Mouse (Mus musculus) liver, embryonic 14.5 days (tissue): ENCODE measurements around the gene 9230104L09Rik. TPM values are rescaled to one million over a fixed set of nuclear protein-coding genes. Genes with fewer than 3 reads are reported as not detected.

Experiments used
- ATAC-seq: fragments of 200-750 bp; cut with Nextera tagmentation; 2 replicates; pipeline ENCODE4 v1.8.0; 2017; ENCODE audit warnings: moderate number of reproducible peaks, mild to moderate bottlenecking, moderate library complexity; ENCODE audit not compliant: insufficient read depth
- DNase-seq, 3 experiments: peaks; one replicate each; pipeline ENCODE4 v3.0.0-alpha.2; 2012 to 2013; ENCODE audit warnings: low read depth in 3 of 3, low spot score in 3 of 3
- H3K27ac ChIP-seq: fragments of 300-500 bp; sonication (generic); 2 replicates; pipeline ENCODE4 v1.5.1; 2014; ENCODE audit warnings: moderate library complexity, mild to moderate bottlenecking, control low read depth, inconsistent platforms
- H3K27me3 ChIP-seq: fragments of 300-500 bp; sonication (generic); 2 replicates; pipeline ENCODE4 v1.6.1; 2014; ENCODE audit warnings: mild to moderate bottlenecking, low read length, moderate library complexity; ENCODE audit not compliant: control insufficient read depth, insufficient read depth
- H3K36me3 ChIP-seq: fragments of 300-500 bp; sonication (generic); replicated peaks from 2 replicates; pipeline ENCODE4 v1.6.1; 2014; ENCODE audit warnings: low read depth; ENCODE audit not compliant: control insufficient read depth, insufficient read depth
- H3K4me1 ChIP-seq, 2 experiments: fragments of 200-500 bp in 1 of 2; fragments of 300-500 bp in 1 of 2; sonication (generic) in 1 of 2; replicated peaks; 2 replicates each; pipeline ENCODE4 v1.6.1; 2012 to 2014; ENCODE audit warnings: antibody characterized with exemption in 1 of 2, inconsistent platforms in 1 of 2, low read length in 1 of 2; ENCODE audit not compliant: control insufficient read depth in 2 of 2, insufficient read depth in 2 of 2
- H3K4me2 ChIP-seq: fragments of 300-500 bp; sonication (generic); 2 replicates; pipeline ENCODE4 v1.6.1; 2014; ENCODE audit warnings: low read depth, mild to moderate bottlenecking, control low read depth, moderate library complexity
- H3K4me3 ChIP-seq, 2 experiments: fragments of 200-500 bp in 1 of 2; fragments of 300-500 bp in 1 of 2; sonication (generic) in 1 of 2; 2 replicates each; pipeline ENCODE4 v1.5.1; 2012 to 2014; ENCODE audit warnings: low read depth in 2 of 2, low read length in 2 of 2, mild to moderate bottlenecking in 2 of 2, control low read depth in 1 of 2, inconsistent platforms in 1 of 2, moderate library complexity in 1 of 2; ENCODE audit not compliant: insufficient read depth in 1 of 2
- H3K9ac ChIP-seq: fragments of 300-500 bp; sonication (generic); replicated peaks from 2 replicates; pipeline ENCODE4 v1.6.1; 2014; ENCODE audit warnings: mild to moderate bottlenecking, control low read depth, moderate library complexity
- H3K9me3 ChIP-seq: fragments of 300-500 bp; sonication (generic); 2 replicates; pipeline ENCODE4 v1.6.1; 2016; ENCODE audit warnings: low read length, mixed read lengths; ENCODE audit not compliant: control insufficient read depth
- CTCF ChIP-seq: IDR thresholded peaks from 2 replicates; pipeline ENCODE4 v1.5.1; 2016; ENCODE audit warnings: antibody characterized with exemption, low read depth, control low read depth
- EP300 ChIP-seq: IDR thresholded peaks from 2 replicates; pipeline ENCODE4 v1.6.1; 2016; ENCODE audit warnings: antibody characterized with exemption, low read depth
- whole genome bisulfite sequencing: fragments of 180-500 bp; shearing (Covaris S2); extraction: QIAGEN DNeasy Blood & Tissue Kit; methylation state at CpG from one replicate; pipeline ENCODE4 v1.1.7; 2014; ENCODE audit not compliant: insufficient replicate concordance; 5-methylcytosine and 5-hydroxymethylcytosine counted together
- polyA plus RNA-seq, 2 experiments: library from polyadenylated mRNA; depleted of rRNA in 1 of 2; stranded (reverse) in 1 of 2; unstranded in 1 of 2; fragments of >200 nt; fragmentation: Nextera tagmentation in 1 of 2; extraction: Ambion mirVana in 1 of 2; gene quantifications; 2 replicates each; pipeline versions ENCODE4 v1.2.1 to v1.2.3; 2012 to 2014

The 9230104L09Rik gene
- polyA plus RNA-seq, 2 experiments, result not detected

GRCm38 (mm10) chr2:148860993-148861392 lies 3.8 kb downstream of the 9230104L09Rik start:
- Histone ChIP-seq H3K9ac (no peak overlapping the region), H3K4me1 (0 out of 4 replicates have a peak, but pooled peaks cover 0 to 3% of the 10 kb centered on the region in 2 experiments), H3K27ac (no peak overlapping the region), H3K4me2 (no peak overlapping the region), H3K36me3 (no peaks in the 10 kb centered on the region), H3K4me3 (no peak overlapping the region), H3K27me3 (no peaks in the 10 kb centered on the region), H3K9me3 (no peaks in the 10 kb centered on the region)
- ATAC-seq, result no peak
- WGBS, result 59% methylated on average over 4 of the region's 4 CpGs
- DNase-seq, result no peak
- no peak for TF ChIP-seq CTCF
- no peak for TF ChIP-seq EP300

DNA sequence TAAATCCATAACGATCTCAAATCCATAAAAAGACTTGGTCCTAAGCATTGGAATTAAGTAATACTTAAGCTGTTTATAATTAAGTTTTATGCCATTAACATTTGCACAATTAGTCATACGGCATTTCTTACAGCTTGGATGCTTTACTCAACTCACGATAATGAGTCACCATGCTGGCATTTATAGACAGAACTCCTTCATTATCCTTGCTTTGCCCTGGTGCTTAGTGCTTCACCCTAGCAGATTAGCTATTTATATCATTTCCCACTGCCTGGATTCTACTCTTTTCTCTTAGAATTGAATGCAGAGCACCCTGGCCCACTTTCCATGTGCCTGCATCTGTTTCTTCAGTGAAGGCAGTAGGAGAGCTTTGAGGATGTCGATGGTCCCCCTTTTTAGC lies 7.3 kb downstream of the 9230104L09Rik start:
- Histone ChIP-seq H3K27ac (no peak overlapping the region), H3K36me3 (no peaks in the 10 kb centered on the region), H3K27me3 (no peaks in the 10 kb centered on the region), H3K9me3 (no peaks in the 10 kb centered on the region), H3K4me3 (no peak overlapping the region), H3K4me2 (no peak overlapping the region), H3K9ac (no peak overlapping the region), H3K4me1 (0 out of 4 replicates have a peak, but pooled peaks cover 0 to 3% of the 10 kb centered on the region in 2 experiments)
- whole genome bisulfite sequencing, result 55% methylated on average over 4 of the region's 4 CpGs
- ATAC-seq (no peak), DNase-seq (no peak)
- TF ChIP-seq EP300, result no peak
- TF ChIP-seq CTCF, result no peak

DNA sequence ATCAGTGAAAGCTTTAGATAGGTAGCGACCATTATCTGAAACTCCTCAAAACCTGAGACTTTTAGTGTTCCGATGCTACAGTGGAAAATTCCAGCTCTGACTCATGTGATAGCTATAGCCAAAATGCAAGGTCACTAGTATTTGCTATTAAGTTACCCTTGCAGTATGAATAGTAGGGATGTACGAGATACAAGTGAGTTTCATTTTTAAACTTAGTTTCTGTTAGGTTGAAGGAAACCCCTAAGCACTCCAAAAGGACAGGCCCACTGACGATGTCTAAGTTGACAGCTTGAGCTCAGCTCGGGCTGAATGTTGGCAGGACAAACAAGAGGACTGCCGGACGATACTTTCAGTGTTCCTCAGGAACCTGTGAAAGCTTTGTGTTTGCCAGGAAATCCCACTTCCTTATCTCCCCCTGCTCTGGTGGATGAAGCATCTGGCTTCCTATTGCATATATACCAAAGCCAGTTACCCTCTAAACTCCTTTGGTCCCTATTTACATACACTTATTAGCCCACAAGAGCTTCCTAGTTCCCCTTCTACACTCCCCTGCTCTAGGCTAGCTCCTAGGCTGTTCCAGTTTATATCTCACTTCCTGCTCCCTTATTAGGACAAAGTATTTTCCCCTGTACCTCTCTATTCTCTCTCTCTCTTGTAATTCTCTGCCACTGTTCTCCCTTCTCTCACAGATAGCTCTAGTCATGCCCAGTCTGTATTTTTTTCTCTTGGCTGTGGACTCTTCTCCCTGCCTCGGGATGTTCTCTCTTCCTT lies 8.0 kb downstream of the 9230104L09Rik start:
- Histone ChIP-seq H3K4me2 (no peak overlapping the region), H3K9me3 (no peaks in the 10 kb centered on the region), H3K4me1 (0 out of 4 replicates have a peak, but pooled peaks cover 0 to 3% of the 10 kb centered on the region in 2 experiments), H3K9ac (no peak overlapping the region), H3K4me3 (no peak overlapping the region), H3K27me3 (no peaks in the 10 kb centered on the region), H3K36me3 (no peaks in the 10 kb centered on the region), H3K27ac (no peak overlapping the region)
- 0 out of 2 replicates have a peak, but pooled peaks have one; percentile 11 for ATAC-seq
- DNase-seq, result no peak
- TF ChIP-seq EP300, result no peak
- no peak for TF ChIP-seq CTCF
- WGBS, result 26% methylated on average over 8 of the region's 8 CpGs

GRCm38 (mm10) chr2:148851116-148851906 lies 13.5 kb downstream of the 9230104L09Rik start:
- Histone ChIP-seq H3K36me3 (no peaks in the 10 kb centered on the region), H3K4me3 (no peak overlapping the region), H3K4me1 (0 out of 4 replicates have a peak, but pooled peaks cover 0 to under 1% of the 10 kb centered on the region in 2 experiments), H3K27me3 (no peaks in the 10 kb centered on the region), H3K4me2 (no peak overlapping the region), H3K9me3 (no peaks in the 10 kb centered on the region), H3K9ac (no peak overlapping the region), H3K27ac (no peak overlapping the region)
- 36% methylated on average over 8 of the region's 8 CpGs for WGBS
- peak in 2 of 3 experiments; percentile 11 to 35 for DNase-seq
- peak; percentile 60; the same call in 1 of the 2 replicates for ATAC-seq
- peak; percentile 76 for TF ChIP-seq CTCF
- no peak for TF ChIP-seq EP300

- no peak overlapping the region for H3K9ac ChIP-seq
- ATAC-seq, result no peak
- no peak for DNase-seq
- no peak for TF ChIP-seq CTCF
- TF ChIP-seq EP300, result no peak
- H3K9me3 ChIP-seq, result no peaks in the 10 kb centered on the region
- 34% methylated on average over 2 of the region's 2 CpGs for WGBS
- no peaks in the 10 kb centered on the region for H3K36me3 ChIP-seq
- H3K4me2 ChIP-seq, result no peak overlapping the region
- no peak overlapping the region for H3K27ac ChIP-seq
- no peak overlapping the region for H3K4me3 ChIP-seq
- no peaks in the 10 kb centered on the region for H3K4me1 ChIP-seq
- H3K27me3 ChIP-seq, result no peaks in the 10 kb centered on the region
These were observed 25.6 kb downstream of the 9230104L09Rik start for GRCm38 (mm10) chr2:148839224-148839623.
